Mouse (Mus musculus) kidney, postnatal 0 days (tissue): Measurements from ENCODE around the gene Pds5b. TPM values are rescaled to one million over a fixed set of nuclear protein-coding genes. Genes with fewer than 3 reads are reported as not detected.
"Not testable (repeated sequence)": the region's sequence is repeated elsewhere in the genome, so short reads cannot be mapped to it uniquely, and the experiment has no call there.

Source experiments
- ATAC-seq: fragments of 200-750 bp; cut with Nextera tagmentation; replicated peaks from 2 replicates; pipeline ENCODE4 v1.8.0; 2017; ENCODE audit warnings: low read depth, moderate number of reproducible peaks, moderate TSS enrichment, moderate library complexity; ENCODE audit not compliant: low FRiP score
- DNase-seq: peaks from one replicate; pipeline ENCODE4 v3.0.0-alpha.2; 2016; ENCODE audit warnings: low spot score
- H3K27ac ChIP-seq: fragments of 300-500 bp; sonication (generic); 2 replicates; pipeline ENCODE4 v1.5.1; 2014; ENCODE audit warnings: mild to moderate bottlenecking
- H3K27me3 ChIP-seq: fragments of 300-500 bp; sonication (generic); 2 replicates; pipeline ENCODE4 v1.6.1; 2014; ENCODE audit warnings: low read length, mixed read lengths; ENCODE audit not compliant: insufficient read depth
- H3K36me3 ChIP-seq: fragments of 300-500 bp; sonication (generic); 2 replicates; pipeline ENCODE4 v1.6.1; 2014; ENCODE audit warnings: low read length, mixed read lengths; ENCODE audit not compliant: insufficient read depth
- H3K4me1 ChIP-seq: fragments of 300-500 bp; sonication (generic); replicated peaks from 2 replicates; pipeline ENCODE4 v1.6.1; 2014; ENCODE audit warnings: antibody characterized with exemption, low read length, mixed read lengths; ENCODE audit not compliant: insufficient read depth
- H3K4me2 ChIP-seq: fragments of 300-500 bp; sonication (generic); 2 replicates; pipeline ENCODE4 v1.6.1; 2014; ENCODE audit warnings: mild to moderate bottlenecking, low read length, moderate library complexity, mixed read lengths
- H3K4me3 ChIP-seq: fragments of 300-500 bp; sonication (generic); replicated peaks from 2 replicates; pipeline ENCODE4 v1.5.1; 2014; ENCODE audit warnings: low read depth, low read length
- H3K9ac ChIP-seq: fragments of 300-500 bp; sonication (generic); 2 replicates; pipeline ENCODE4 v1.6.1; 2014; ENCODE audit warnings: low read depth, low read length
- H3K9me3 ChIP-seq: fragments of 300-500 bp; sonication (generic); replicated peaks from 2 replicates; pipeline ENCODE4 v1.6.1; 2016; ENCODE audit warnings: low read length, inconsistent platforms, mixed read lengths
- CTCF ChIP-seq: IDR thresholded peaks from 2 replicates; pipeline ENCODE4 v1.5.1; 2016; ENCODE audit warnings: antibody characterized with exemption, low read depth, mild to moderate bottlenecking, moderate library complexity
- WGBS: fragments of 180-500 bp; shearing (Covaris S2); extraction: QIAGEN DNeasy Blood & Tissue Kit; methylation state at CpG from one replicate; pipeline ENCODE4 v1.1.7; 2014; 5-methylcytosine and 5-hydroxymethylcytosine counted together
- polyA plus RNA-seq: library from polyadenylated mRNA; unstranded; fragments of >200 nt; fragmentation: Nextera tagmentation; extraction: Ambion mirVana; gene quantifications from 2 replicates; pipeline ENCODE4 v1.2.1, GENCODE M21; 2015

Pds5b gene
- polyA plus RNA-seq, 1 experiment from 2014 or later: 20.1 TPM

GRCm38 (mm10) chr5:150644926-150645325, 28.6 kb upstream of the Pds5b start:
- no peaks in the 10 kb centered on the region for H3K27me3 ChIP-seq
- H3K4me2 ChIP-seq: no peak overlapping the region
- no peak for ATAC-seq
- no peak for DNase-seq
- H3K27ac ChIP-seq: no peak overlapping the region
- TF ChIP-seq CTCF: no peak
- H3K9ac ChIP-seq: no peak overlapping the region
- no peaks in the 10 kb centered on the region for H3K4me1 ChIP-seq
- no peak overlapping the region for H3K4me3 ChIP-seq
- no peaks in the 10 kb centered on the region for H3K9me3 ChIP-seq
- WGBS: 97% methylated on average over 4 of the region's 4 CpGs
- peaks cover 11% of the 10 kb centered on the region; the same call in 1 of the 2 replicates for H3K36me3 ChIP-seq

- 0 out of 2 replicates have a peak, but pooled peaks cover 5% of the 10 kb centered on the region for H3K36me3 ChIP-seq
- H3K4me1 ChIP-seq: no peaks in the 10 kb centered on the region
- H3K4me2 ChIP-seq: no peak overlapping the region
- DNase-seq: no peak
- no peak overlapping the region for H3K4me3 ChIP-seq
- no peak overlapping the region for H3K27ac ChIP-seq
- no peak overlapping the region for H3K9ac ChIP-seq
- no peaks in the 10 kb centered on the region for H3K27me3 ChIP-seq
- ATAC-seq: no peak
- 83% methylated on average over 2 of the region's 2 CpGs for WGBS
- no peaks in the 10 kb centered on the region for H3K9me3 ChIP-seq
- no peak for TF ChIP-seq CTCF
These were observed 21.0 kb upstream of the Pds5b start for GRCm38 (mm10) chr5:150652578-150652977.

- no peaks in the 10 kb centered on the region for H3K4me1 ChIP-seq
- ATAC-seq: no peak
These were observed 19.0 kb upstream of the Pds5b start for GRCm38 (mm10) chr5:150654548-150654947.

GRCm38 (mm10) chr5:150659425-150659824, 14.1 kb upstream of the Pds5b start:
- DNase-seq, H3K4me1 ChIP-seq, H3K9ac ChIP-seq, H3K9me3 ChIP-seq, H3K27me3 ChIP-seq, H3K4me3 ChIP-seq, ATAC-seq, H3K4me2 ChIP-seq, H3K36me3 ChIP-seq, H3K27ac ChIP-seq: not testable (repeated sequence)
- WGBS: 94% methylated on average over 6 of the region's 6 CpGs

More at GRCm38 (mm10) chr5:150654548-150654947, 19.0 kb upstream of the Pds5b start:
- Histone ChIP-seq H3K27ac (no peak overlapping the region), H3K4me3 (no peak overlapping the region), H3K36me3 (0 out of 2 replicates have a peak, but pooled peaks cover 3% of the 10 kb centered on the region), H3K27me3 (no peaks in the 10 kb centered on the region), H3K4me2 (no peak overlapping the region), H3K9ac (no peak overlapping the region), H3K9me3 (no peaks in the 10 kb centered on the region)
- no peak for DNase-seq
- no peak for TF ChIP-seq CTCF

GRCm38 (mm10) chr5:150660296-150660695, 13.2 kb upstream of the Pds5b start:
- not testable (repeated sequence) for ATAC-seq, H3K4me1 ChIP-seq, H3K27ac ChIP-seq, DNase-seq, H3K9me3 ChIP-seq, H3K4me3 ChIP-seq, H3K36me3 ChIP-seq, H3K4me2 ChIP-seq, H3K27me3 ChIP-seq, H3K9ac ChIP-seq
- 94% methylated on average over 3 of the region's 3 CpGs for WGBS

- not testable (repeated sequence) for ATAC-seq, H3K27ac ChIP-seq, H3K4me1 ChIP-seq, H3K9me3 ChIP-seq, H3K36me3 ChIP-seq, DNase-seq, H3K4me2 ChIP-seq, H3K4me3 ChIP-seq, H3K9ac ChIP-seq, H3K27me3 ChIP-seq
- 80% methylated on average over 7 of the region's 7 CpGs for WGBS
These were observed 9.6 kb upstream of the Pds5b start for GRCm38 (mm10) chr5:150663926-150664325.

GRCm38 (mm10) chr5:150664794-150665131, 8.8 kb upstream of the Pds5b start:
- H3K4me1 ChIP-seq: no peaks in the 10 kb centered on the region
- ATAC-seq (no peak), DNase-seq (no peak)
- H3K36me3 ChIP-seq: 0 out of 2 replicates have a peak, but pooled peaks cover 3% of the 10 kb centered on the region
- H3K4me3 ChIP-seq: peak overlapping the region; percentile 90
- H3K4me2 ChIP-seq: peak overlapping the region; percentile 57
- under 1% methylated on average over 10 of the region's 10 CpGs for WGBS
- H3K9ac ChIP-seq: peak overlapping the region; percentile 88
- no peaks in the 10 kb centered on the region for H3K27me3 ChIP-seq
- no peak for TF ChIP-seq CTCF
- no peaks in the 10 kb centered on the region for H3K9me3 ChIP-seq
- peak overlapping the region; percentile 99 for H3K27ac ChIP-seq
